Mouse (Mus musculus) midbrain, embryonic 16.5 days (tissue): ENCODE measurements around the gene Ptprd. TPM values are rescaled to one million over a fixed set of nuclear protein-coding genes. Genes with fewer than 3 reads are reported as not detected.
A peak's percentile ranks its signal among the peaks of the same experiment; 100 is the strongest.

Experiments
- ATAC-seq: fragments of 200-750 bp; cut with Nextera tagmentation; 2 replicates; pipeline ENCODE4 v1.8.0; 2017; ENCODE audit warnings: moderate TSS enrichment
- H3K27ac ChIP-seq: fragments of 300-500 bp; sonication (generic); 2 replicates; pipeline ENCODE4 v1.5.1; 2014; ENCODE audit warnings: mild to moderate bottlenecking, low read length, mixed read lengths
- H3K27me3 ChIP-seq: fragments of 300-500 bp; sonication (generic); 2 replicates; pipeline ENCODE4 v1.6.1; 2014; ENCODE audit warnings: low read depth, low read length, mixed read lengths; ENCODE audit not compliant: control insufficient read depth, insufficient read depth
- H3K36me3 ChIP-seq: fragments of 300-500 bp; sonication (generic); 2 replicates; pipeline ENCODE4 v1.6.1; 2014; ENCODE audit warnings: mild to moderate bottlenecking, low read length, moderate library complexity, mixed read lengths; ENCODE audit not compliant: control insufficient read depth, insufficient read depth
- H3K4me1 ChIP-seq: fragments of 300-500 bp; sonication (generic); 2 replicates; pipeline ENCODE4 v1.6.1; 2014; ENCODE audit warnings: mild to moderate bottlenecking, low read length, mixed read lengths; ENCODE audit not compliant: control insufficient read depth, insufficient read depth
- H3K4me2 ChIP-seq: fragments of 300-500 bp; sonication (generic); 2 replicates; pipeline ENCODE4 v1.6.1; 2014; ENCODE audit warnings: mild to moderate bottlenecking, low read length, mixed read lengths
- H3K4me3 ChIP-seq: fragments of 300-500 bp; sonication (generic); 2 replicates; pipeline ENCODE4 v1.5.1; 2014; ENCODE audit warnings: low read depth, mild to moderate bottlenecking, low read length, moderate library complexity, mixed read lengths
- H3K9ac ChIP-seq: fragments of 300-500 bp; sonication (generic); 2 replicates; pipeline ENCODE4 v1.6.1; 2014; ENCODE audit warnings: low read depth, low read length, mixed read lengths
- H3K9me3 ChIP-seq: fragments of 300-500 bp; sonication (generic); replicated peaks from 2 replicates; pipeline ENCODE4 v1.6.1; 2014; ENCODE audit warnings: mild to moderate bottlenecking, low read length, mixed read lengths; ENCODE audit not compliant: control insufficient read depth, poor library complexity, severe bottlenecking
- WGBS: fragments of 180-500 bp; shearing (Covaris S2); extraction: QIAGEN DNeasy Blood & Tissue Kit; methylation state at CpG from one replicate; pipeline ENCODE4 v1.1.7; 2014; 5-methylcytosine and 5-hydroxymethylcytosine counted together
- polyA plus RNA-seq: library from polyadenylated mRNA; unstranded; fragments of >200 nt; fragmentation: Nextera tagmentation; extraction: Ambion mirVana; gene quantifications from 2 replicates; pipeline ENCODE4 v1.2.1, GENCODE M21; 2015

Gene Ptprd
- polyA plus RNA-seq, 1 experiment from 2014 or later, result 90.7 TPM

DNA sequence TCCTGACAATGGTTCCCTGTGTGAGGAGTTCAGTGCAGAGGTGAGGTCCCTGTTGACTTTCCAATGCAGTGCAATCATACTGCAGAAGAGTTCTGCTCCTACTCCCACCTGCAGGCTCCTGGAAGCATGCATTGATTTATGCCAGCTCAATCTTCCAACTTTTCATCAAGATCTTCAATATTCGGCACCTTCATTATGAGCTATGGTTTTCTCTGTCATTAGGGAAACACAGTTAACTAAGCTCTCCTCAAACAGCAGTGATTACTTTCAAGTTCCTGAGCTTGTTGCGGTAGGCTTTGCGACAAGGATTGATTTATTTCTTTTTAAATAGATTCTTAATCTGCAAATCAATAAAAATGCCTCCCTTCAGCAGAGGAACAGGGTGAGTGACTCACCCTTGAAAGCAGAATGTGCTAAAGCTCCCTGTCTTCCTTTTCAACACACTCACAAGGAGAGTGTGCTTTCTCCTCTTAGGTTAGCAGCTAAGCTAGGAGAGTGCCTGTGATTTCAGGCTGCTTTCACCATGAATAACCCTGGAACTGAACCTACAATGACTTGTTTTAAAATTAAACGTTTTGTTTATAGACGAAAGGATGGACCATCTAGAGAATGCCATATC, 1298.1 kb downstream of the Ptprd start:
- H3K27ac ChIP-seq, result no peak overlapping the region
- no peak overlapping the region for H3K4me3 ChIP-seq
- no peak overlapping the region for H3K4me2 ChIP-seq
- H3K9me3 ChIP-seq, result no peaks in the 10 kb centered on the region
- no peaks in the 10 kb centered on the region for H3K27me3 ChIP-seq
- H3K9ac ChIP-seq, result no peak overlapping the region
- H3K36me3 ChIP-seq, result no peaks in the 10 kb centered on the region
- H3K4me1 ChIP-seq, result no peaks in the 10 kb centered on the region
- WGBS, result 75% methylated on average over 5 of the region's 5 CpGs
- no peak for ATAC-seq

DNA sequence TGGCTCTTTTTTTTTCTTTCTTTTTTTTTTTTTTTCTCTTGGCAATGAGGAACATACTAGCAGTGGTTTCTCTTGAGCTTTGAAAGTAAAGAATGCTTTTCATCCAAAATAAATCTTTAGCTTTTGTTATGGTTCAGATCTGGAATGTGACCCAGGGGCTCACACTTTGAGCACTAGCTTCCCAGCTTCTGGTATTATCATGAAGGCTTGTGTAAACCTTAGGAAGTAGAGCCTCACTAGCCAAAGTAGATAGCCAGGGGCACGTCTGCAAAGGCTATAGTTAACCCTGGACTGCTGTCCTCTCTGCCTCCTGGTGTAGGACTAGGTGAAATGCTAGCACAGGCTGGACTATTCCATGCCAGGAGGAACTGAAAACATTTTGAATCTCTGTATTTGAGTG, 1310.1 kb downstream of the Ptprd start:
- H3K36me3 ChIP-seq, result no peaks in the 10 kb centered on the region
- WGBS, result 7% methylated on average over 1 of the region's 1 CpGs
- no peak for ATAC-seq
- H3K27ac ChIP-seq, result no peak overlapping the region
- no peak overlapping the region for H3K4me2 ChIP-seq
- H3K9me3 ChIP-seq, result no peaks in the 10 kb centered on the region
- no peaks in the 10 kb centered on the region for H3K4me1 ChIP-seq
- no peak overlapping the region for H3K9ac ChIP-seq
- no peaks in the 10 kb centered on the region for H3K27me3 ChIP-seq
- no peak overlapping the region for H3K4me3 ChIP-seq

DNA sequence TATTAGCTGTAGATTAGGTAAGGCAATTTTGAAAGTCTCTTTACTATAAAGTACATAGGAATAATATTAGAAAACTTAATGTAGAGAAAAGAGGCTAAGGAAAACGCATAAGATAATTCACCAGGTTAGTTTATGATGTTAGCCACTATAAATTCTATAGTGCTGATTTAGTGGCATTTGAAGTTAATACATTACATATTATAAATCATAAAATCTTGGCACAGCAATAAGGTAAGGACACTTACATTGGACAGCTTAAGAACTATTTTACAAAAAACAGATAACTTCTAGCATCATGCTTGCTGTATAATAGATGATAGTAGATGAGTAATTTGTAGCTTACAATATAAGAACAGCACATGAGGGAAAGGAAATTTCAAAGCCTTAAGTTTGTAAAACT, 1322.1 kb downstream of the Ptprd start:
- H3K9ac ChIP-seq, result no peak overlapping the region
- H3K9me3 ChIP-seq, result no peaks in the 10 kb centered on the region
- no peaks in the 10 kb centered on the region for H3K4me1 ChIP-seq
- ATAC-seq, result no peak
- H3K36me3 ChIP-seq, result no peaks in the 10 kb centered on the region
- 90% methylated on average over 1 of the region's 1 CpGs for WGBS
- no peak overlapping the region for H3K27ac ChIP-seq
- H3K27me3 ChIP-seq, result no peaks in the 10 kb centered on the region
- H3K4me3 ChIP-seq, result no peak overlapping the region
- H3K4me2 ChIP-seq, result no peak overlapping the region

DNA sequence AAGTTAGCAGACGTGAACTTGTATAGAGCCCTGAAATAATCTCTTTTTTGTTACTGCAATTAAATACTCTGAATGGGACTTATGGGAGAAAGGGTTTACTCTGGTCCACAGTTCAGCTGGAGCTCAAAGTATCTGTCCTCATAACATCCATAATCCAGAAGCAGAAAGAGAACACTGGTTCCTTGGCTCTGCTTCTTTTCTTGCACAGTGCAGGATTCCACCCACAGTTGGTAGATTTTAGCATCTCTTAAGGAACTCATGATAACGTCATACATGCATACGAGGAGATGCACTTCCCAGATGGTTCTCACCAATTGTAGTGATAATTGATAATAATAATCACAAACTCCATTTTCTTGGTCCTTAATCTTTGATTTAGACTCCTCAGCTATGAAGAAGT, 1330.2 kb downstream of the Ptprd start:
- ATAC-seq, result no peak
- 46% methylated on average over 3 of the region's 3 CpGs for WGBS
- H3K4me3 ChIP-seq, result no peak overlapping the region
- H3K9ac ChIP-seq, result no peak overlapping the region
- H3K36me3 ChIP-seq, result no peaks in the 10 kb centered on the region
- H3K27ac ChIP-seq, result no peak overlapping the region
- no peaks in the 10 kb centered on the region for H3K9me3 ChIP-seq
- no peaks in the 10 kb centered on the region for H3K4me1 ChIP-seq
- no peak overlapping the region for H3K4me2 ChIP-seq
- H3K27me3 ChIP-seq, result no peaks in the 10 kb centered on the region

DNA sequence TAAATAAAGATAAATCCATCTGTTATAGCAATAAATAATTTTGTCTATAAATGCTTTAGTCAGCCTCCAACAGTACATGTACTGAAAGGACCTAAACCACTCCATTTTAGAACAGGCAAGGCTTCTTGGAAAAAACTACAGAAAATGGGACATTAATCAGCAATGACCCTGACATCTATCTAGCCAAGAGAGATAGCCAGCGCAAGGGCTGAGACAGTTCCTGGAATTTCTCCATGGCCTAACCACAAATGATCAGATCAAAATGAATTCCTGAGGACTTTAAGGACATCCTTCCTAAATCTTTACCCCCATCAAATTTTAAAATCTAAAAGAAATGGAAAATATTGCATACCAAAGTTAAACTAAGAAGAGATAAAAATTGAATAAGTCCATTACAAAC, 1340.8 kb downstream of the Ptprd start:
- Histone ChIP-seq H3K36me3 (no peaks in the 10 kb centered on the region), H3K4me2 (no peak overlapping the region), H3K9ac (no peak overlapping the region), H3K4me3 (no peak overlapping the region), H3K9me3 (no peaks in the 10 kb centered on the region), H3K27ac (no peak overlapping the region), H3K4me1 (no peaks in the 10 kb centered on the region), H3K27me3 (no peaks in the 10 kb centered on the region)
- WGBS, result 91% methylated on average over 1 of the region's 1 CpGs
- ATAC-seq, result no peak

DNA sequence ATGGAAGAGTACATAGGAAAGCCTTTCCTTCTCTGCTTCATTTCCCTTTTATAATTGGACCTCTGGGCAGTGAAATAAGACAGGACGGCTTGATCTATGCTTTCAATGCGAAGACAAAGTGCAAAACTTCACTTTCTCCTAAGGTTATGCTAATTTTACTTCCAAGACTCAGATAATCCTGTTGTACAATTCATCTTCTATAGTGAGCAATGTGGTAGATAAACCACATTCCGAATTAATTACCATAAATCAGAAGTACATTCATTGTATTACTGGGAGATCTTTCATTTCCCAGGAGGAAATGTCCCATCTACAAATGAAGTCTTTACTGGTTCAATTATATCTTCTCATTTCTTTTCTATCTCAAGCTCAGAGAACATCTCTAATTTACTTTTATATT, 1346.2 kb downstream of the Ptprd start:
- ATAC-seq, result no peak
- WGBS, result 43% methylated on average over 3 of the region's 3 CpGs

DNA sequence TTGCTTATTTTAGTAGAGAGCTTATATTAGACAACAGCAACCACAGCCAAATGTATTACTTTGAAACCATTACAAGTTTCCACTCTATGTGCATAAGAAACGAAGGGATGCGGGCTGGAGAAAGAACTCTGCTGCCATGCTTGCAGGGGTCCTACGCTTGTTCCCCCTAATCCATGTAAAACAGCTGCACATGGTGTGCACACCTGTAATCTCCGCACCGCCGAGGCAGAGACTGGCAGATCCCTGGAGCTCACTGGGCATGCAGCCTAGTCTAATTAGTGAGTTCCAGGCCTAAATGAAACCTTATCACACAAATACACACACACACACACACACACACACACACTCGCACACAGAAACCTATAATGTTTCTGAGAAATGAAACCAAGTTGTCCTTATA, 1365.5 kb downstream of the Ptprd start:
- Histone ChIP-seq H3K27ac (no peak overlapping the region), H3K4me3 (no peak overlapping the region), H3K4me2 (no peak overlapping the region), H3K9ac (no peak overlapping the region), H3K4me1 (no peaks in the 10 kb centered on the region), H3K36me3 (no peaks in the 10 kb centered on the region), H3K9me3 (no peaks in the 10 kb centered on the region), H3K27me3 (no peaks in the 10 kb centered on the region)
- WGBS, result 53% methylated on average over 7 of the region's 7 CpGs
- no peak; the same call in 1 of the 2 replicates for ATAC-seq

More for the DNA sequence above, 1346.2 kb downstream of the Ptprd start:
- no peaks in the 10 kb centered on the region for H3K27me3 ChIP-seq
- H3K27ac ChIP-seq, result no peak overlapping the region
- H3K4me3 ChIP-seq, result no peak overlapping the region
- no peaks in the 10 kb centered on the region for H3K4me1 ChIP-seq
- no peaks in the 10 kb centered on the region for H3K9me3 ChIP-seq
- H3K4me2 ChIP-seq, result no peak overlapping the region
- H3K9ac ChIP-seq, result no peak overlapping the region
- no peaks in the 10 kb centered on the region for H3K36me3 ChIP-seq

DNA sequence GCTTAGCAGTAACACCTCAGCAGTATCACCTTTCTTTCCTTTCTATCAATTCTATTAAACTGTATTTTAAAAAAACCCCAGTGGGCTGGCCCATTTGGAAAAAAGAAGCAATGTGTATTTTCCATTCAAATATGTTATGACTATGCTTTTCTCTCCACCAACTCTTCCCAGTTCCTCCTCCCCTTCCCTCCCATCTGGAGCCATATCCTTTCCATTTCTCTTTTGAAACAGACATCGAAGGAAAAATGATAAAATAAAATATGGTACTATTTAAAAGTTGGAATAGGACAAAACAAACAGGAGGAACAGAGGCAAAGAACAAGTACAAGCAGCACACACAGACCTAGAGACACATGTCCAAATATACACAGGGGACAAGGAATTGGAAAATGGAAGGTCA, 1372.7 kb downstream of the Ptprd start:
- no peak for ATAC-seq
- no peak overlapping the region for H3K4me3 ChIP-seq
- H3K9ac ChIP-seq, result no peak overlapping the region
- no peaks in the 10 kb centered on the region for H3K4me1 ChIP-seq
- no peaks in the 10 kb centered on the region for H3K9me3 ChIP-seq
- WGBS, result 85% methylated on average over 1 of the region's 1 CpGs
- H3K27me3 ChIP-seq, result no peaks in the 10 kb centered on the region
- H3K36me3 ChIP-seq, result no peaks in the 10 kb centered on the region
- H3K27ac ChIP-seq, result no peak overlapping the region
- no peak overlapping the region for H3K4me2 ChIP-seq

DNA sequence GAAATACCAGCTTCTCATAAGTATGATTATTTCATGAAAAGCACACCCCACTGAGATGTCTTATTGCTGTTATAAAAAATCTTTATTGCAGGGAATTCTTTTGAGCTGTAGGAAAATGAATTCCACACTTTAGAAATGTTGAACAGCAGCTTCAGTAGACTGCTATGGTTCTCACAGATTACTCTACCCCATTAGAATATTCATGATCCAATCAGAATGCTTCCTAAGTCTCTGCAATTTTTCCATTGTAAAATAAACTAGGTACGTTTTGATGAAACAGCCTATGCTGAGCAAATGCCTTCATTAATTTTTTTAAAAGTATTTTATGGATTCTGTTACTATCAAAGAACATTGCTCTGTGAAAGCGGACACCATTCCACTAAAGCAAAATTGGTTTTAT, 1399.6 kb downstream of the Ptprd start:
- Histone ChIP-seq H3K27me3 (no peaks in the 10 kb centered on the region), H3K27ac (no peak overlapping the region), H3K9me3 (no peaks in the 10 kb centered on the region), H3K4me2 (no peak overlapping the region), H3K36me3 (no peaks in the 10 kb centered on the region), H3K9ac (no peak overlapping the region), H3K4me1 (no peaks in the 10 kb centered on the region), H3K4me3 (no peak overlapping the region)
- ATAC-seq, result 0 out of 2 replicates have a peak, but pooled peaks have one; percentile 51
- WGBS, result 50% methylated on average over 2 of the region's 2 CpGs
